Mouse (Mus musculus): ENCODE measurements around the gene Ankib1. TPM values are rescaled to one million over a fixed set of nuclear protein-coding genes. Genes with fewer than 3 reads are reported as not detected.
A peak's percentile ranks its signal among the peaks of the same experiment; 100 is the strongest.
"Not testable (repeated sequence)": the region's sequence is repeated elsewhere in the genome, so short reads cannot be mapped to it uniquely, and the experiment has no call there.

Ankib1 gene
- total RNA-seq (2017), result 61.0 to 88.3 TPM (median 78.2 TPM) in 3 replicates

GRCm38 (mm10) chr5:3802433-3803291 is at the start of gene Ankib1, which contains the start of gene Krit1:
Gene Ankib1 (minus strand): TSS chr5:3802925.
Gene Krit1 (plus strand): TSS chr5:3803184.
- ATAC-seq (replicated peaks; ENCODE audit: insufficient number of reproducible peaks, low FRiP score, low TSS enrichment, poor library complexity, severe bottlenecking), result peak; percentile 91

GRCm38 (mm10) chr5:3845026-3845425 is 42.3 kb upstream of the Ankib1 start, which contains the start of gene Lrrd1:
Gene Lrrd1 (plus strand): TSS chr5:3845173.
- no peak for ATAC-seq (replicated peaks; ENCODE audit: insufficient number of reproducible peaks, low FRiP score, low TSS enrichment, poor library complexity, severe bottlenecking)

- no peak for ATAC-seq (replicated peaks; ENCODE audit: insufficient number of reproducible peaks, low FRiP score, low TSS enrichment, poor library complexity, severe bottlenecking)
Observed at GRCm38 (mm10) chr5:3834107-3834506, 31.4 kb upstream of the Ankib1 start.

- ATAC-seq (replicated peaks; ENCODE audit: insufficient number of reproducible peaks, low FRiP score, low TSS enrichment, poor library complexity, severe bottlenecking), result no peak
Observed at GRCm38 (mm10) chr5:3808472-3808871, 5.7 kb upstream of the Ankib1 start.

- ATAC-seq (replicated peaks; ENCODE audit: insufficient number of reproducible peaks, low FRiP score, low TSS enrichment, poor library complexity, severe bottlenecking), result peak; percentile 6; the same call in 1 of the 2 replicates
Observed at GRCm38 (mm10) chr5:3803292-3804165, 804 bp upstream of the Ankib1 start.

GRCm38 (mm10) chr5:3801672-3802432 is 873 bp downstream of the Ankib1 start:
- 0 out of 2 replicates have a peak, but pooled peaks have one; percentile 9 for ATAC-seq (replicated peaks; ENCODE audit: insufficient number of reproducible peaks, low FRiP score, low TSS enrichment, poor library complexity, severe bottlenecking)

- ATAC-seq (replicated peaks; ENCODE audit: insufficient number of reproducible peaks, low FRiP score, low TSS enrichment, poor library complexity, severe bottlenecking), result no peak
Observed at GRCm38 (mm10) chr5:3800881-3801280, 1.8 kb downstream of the Ankib1 start.

- ATAC-seq (replicated peaks; ENCODE audit: insufficient number of reproducible peaks, low FRiP score, low TSS enrichment, poor library complexity, severe bottlenecking), result no peak
Observed at GRCm38 (mm10) chr5:3800041-3800440, 2.7 kb downstream of the Ankib1 start.

GRCm38 (mm10) chr5:3798656-3799055 is 4.1 kb downstream of the Ankib1 start:
- ATAC-seq (replicated peaks; ENCODE audit: insufficient number of reproducible peaks, low FRiP score, low TSS enrichment, poor library complexity, severe bottlenecking), result not testable (repeated sequence)

- not testable (repeated sequence) for ATAC-seq (replicated peaks; ENCODE audit: insufficient number of reproducible peaks, low FRiP score, low TSS enrichment, poor library complexity, severe bottlenecking)
Observed at GRCm38 (mm10) chr5:3797101-3797500, 5.6 kb downstream of the Ankib1 start.

GRCm38 (mm10) chr5:3791048-3791447 is 11.7 kb downstream of the Ankib1 start:
- no peak for ATAC-seq (replicated peaks; ENCODE audit: insufficient number of reproducible peaks, low FRiP score, low TSS enrichment, poor library complexity, severe bottlenecking)

GRCm38 (mm10) chr5:3787548-3787947 is 15.2 kb downstream of the Ankib1 start:
- no peak for ATAC-seq (replicated peaks; ENCODE audit: insufficient number of reproducible peaks, low FRiP score, low TSS enrichment, poor library complexity, severe bottlenecking)

- no peak for ATAC-seq (replicated peaks; ENCODE audit: insufficient number of reproducible peaks, low FRiP score, low TSS enrichment, poor library complexity, severe bottlenecking)
Observed at GRCm38 (mm10) chr5:3784751-3785496, 17.8 kb downstream of the Ankib1 start.

- no peak for ATAC-seq (replicated peaks; ENCODE audit: insufficient number of reproducible peaks, low FRiP score, low TSS enrichment, poor library complexity, severe bottlenecking)
Observed at GRCm38 (mm10) chr5:3783947-3784681, 18.6 kb downstream of the Ankib1 start.

GRCm38 (mm10) chr5:3782670-3783069 is 20.1 kb downstream of the Ankib1 start:
- ATAC-seq (replicated peaks; ENCODE audit: insufficient number of reproducible peaks, low FRiP score, low TSS enrichment, poor library complexity, severe bottlenecking), result no peak

- ATAC-seq (replicated peaks; ENCODE audit: insufficient number of reproducible peaks, low FRiP score, low TSS enrichment, poor library complexity, severe bottlenecking), result no peak
Observed at GRCm38 (mm10) chr5:3772017-3772416, 30.7 kb downstream of the Ankib1 start.

GRCm38 (mm10) chr5:3771512-3771911 is 31.2 kb downstream of the Ankib1 start:
- ATAC-seq (replicated peaks; ENCODE audit: insufficient number of reproducible peaks, low FRiP score, low TSS enrichment, poor library complexity, severe bottlenecking), result no peak
